Mouse (Mus musculus) liver, embryonic 14.5 days (tissue): ENCODE results near the gene Tmem212.

Source experiments
- CTCF ChIP-seq: IDR thresholded peaks from 2 replicates; pipeline ENCODE4 v1.5.1; 2016; ENCODE audit warnings: antibody characterized with exemption, low read depth, control low read depth
- EP300 ChIP-seq: IDR thresholded peaks from 2 replicates; pipeline ENCODE4 v1.6.1; 2016; ENCODE audit warnings: antibody characterized with exemption, low read depth

DNA sequence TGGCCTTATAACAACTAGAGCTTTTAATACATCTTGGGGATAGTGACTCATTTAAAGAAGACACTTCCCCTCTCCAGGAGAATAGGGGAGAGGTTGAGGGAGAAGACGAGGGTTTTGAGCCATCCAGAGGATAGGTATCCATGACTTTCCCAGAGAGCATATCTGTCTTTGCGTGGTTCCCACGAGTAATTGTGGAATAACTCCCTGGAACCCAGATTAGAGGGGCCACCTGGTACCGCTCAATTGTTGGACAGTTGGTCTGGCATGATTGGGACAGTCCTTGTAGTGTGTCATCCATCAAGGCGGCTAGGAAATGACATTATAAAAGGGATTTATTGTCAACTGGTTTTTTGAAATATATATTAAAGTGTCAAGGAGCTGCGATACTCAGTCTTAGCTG lies 35.1 kb downstream of the Tmem212 start:
- TF ChIP-seq CTCF: no peak
- TF ChIP-seq EP300: no peak
